Comparison of ENCODE assay signal across 8 mouse cellular contexts in genomic region chr9:4376640-4377120, GRCm38 (mm10). TPM values are rescaled to one million over a fixed set of nuclear protein-coding genes. Genes with fewer than 3 reads are reported as not detected.
DNase-seq lines count a peak whose midpoint lies in the region; ATAC-seq and TF ChIP-seq lines count a peak whose summit lies in the region.

No protein-coding gene starts in this region.

- peak overlapping the region; percentile 86 for H3K4me2 ChIP-seq in heart, embryonic 13.5 days
- H3K4me2 ChIP-seq in forebrain, embryonic 15.5 days (replicated peaks) = peak overlapping the region; percentile 65
- peak overlapping the region; percentile 81 for H3K4me2 ChIP-seq in liver, embryonic 14.5 days (ENCODE audit: low read depth)
- peak overlapping the region; percentile 62 for H3K4me2 ChIP-seq in stomach, embryonic 15.5 days

- H3K27me3 ChIP-seq in heart, embryonic 13.5 days (replicated peaks) = no peaks in the 10 kb centered on the region
- H3K27me3 ChIP-seq in MEL (ENCODE audit: control insufficient read depth in 1 of 2, insufficient read depth in 2 of 2, low read length in 2 of 2) = no peaks in the 10 kb centered on the region
- H3K27me3 ChIP-seq in forebrain, embryonic 15.5 days = no peaks in the 10 kb centered on the region
- H3K27me3 ChIP-seq in liver, embryonic 14.5 days (ENCODE audit: control insufficient read depth, insufficient read depth, low read length) = no peaks in the 10 kb centered on the region
- H3K27me3 ChIP-seq in stomach, embryonic 15.5 days (replicated peaks) = no peaks in the 10 kb centered on the region

- TF ChIP-seq EP300 in MEL (IDR thresholded peaks at IDR 0.05; ENCODE audit: low read depth in 1 of 2, low read length in 2 of 2) = no peak
- TF ChIP-seq EP300 in liver, embryonic 14.5 days (IDR thresholded peaks at IDR 0.05; ENCODE audit: low read depth) = no peak

- H3K79me2 ChIP-seq in MEL (ENCODE audit: control insufficient read depth, insufficient read depth, low read length, poor library complexity) = peaks cover 9% of the 10 kb centered on the region

- peak; percentile 3; the same call in 1 of the 2 replicates for ATAC-seq in heart, embryonic 13.5 days (ENCODE audit: extremely low read depth, insufficient number of reproducible peaks, low FRiP score, low TSS enrichment)
- ATAC-seq in forebrain, embryonic 15.5 days (replicated peaks) = no peak
- ATAC-seq in liver, embryonic 14.5 days (ENCODE audit: insufficient read depth) = peak; percentile 50
- ATAC-seq in stomach, embryonic 15.5 days (ENCODE audit: insufficient read depth, low FRiP score, low read depth) = no peak; the same call in 1 of the 2 replicates
- no peak; the same call in 1 of the 2 replicates for ATAC-seq in granulocyte monocyte progenitor cell, adult 5-6 weeks (replicated peaks; ENCODE audit: poor library complexity, severe bottlenecking)

- TF ChIP-seq CTCF in MEL (IDR thresholded peaks at IDR 0.05 in 2 of 3, conservative IDR thresholded peaks at IDR 0.05 in 1 of 3; ENCODE audit: control insufficient read depth in 1 of 3, insufficient read depth in 1 of 3, low read depth in 2 of 3, low read length in 3 of 3, poor library complexity in 1 of 3, severe bottlenecking in 1 of 3) = no peak
- no peak for TF ChIP-seq CTCF in liver, embryonic 14.5 days (IDR thresholded peaks at IDR 0.05; ENCODE audit: low read depth)

- H3K9me3 ChIP-seq in heart, embryonic 13.5 days = no peaks in the 10 kb centered on the region
- H3K9me3 ChIP-seq in MEL (replicated peaks; ENCODE audit: insufficient read depth, low read length) = no peaks in the 10 kb centered on the region
- no peaks in the 10 kb centered on the region for H3K9me3 ChIP-seq in forebrain, embryonic 15.5 days
- no peaks in the 10 kb centered on the region for H3K9me3 ChIP-seq in liver, embryonic 14.5 days (ENCODE audit: control insufficient read depth, low read length)
- H3K9me3 ChIP-seq in stomach, embryonic 15.5 days = no peaks in the 10 kb centered on the region

- H3K36me3 ChIP-seq in heart, embryonic 13.5 days = peaks cover 7% of the 10 kb centered on the region
- H3K36me3 ChIP-seq in MEL (ENCODE audit: control insufficient read depth in 1 of 2, insufficient read depth in 2 of 2, low read length in 2 of 2) = peaks cover 0 to 21% of the 10 kb centered on the region in 2 experiments; a peak in 3 of 4 replicates
- H3K36me3 ChIP-seq in forebrain, embryonic 15.5 days = no peaks in the 10 kb centered on the region
- no peaks in the 10 kb centered on the region for H3K36me3 ChIP-seq in liver, embryonic 14.5 days (replicated peaks; ENCODE audit: control insufficient read depth, insufficient read depth, low read depth)
- H3K36me3 ChIP-seq in stomach, embryonic 15.5 days = no peaks in the 10 kb centered on the region

- no peak for TF ChIP-seq RAD21 in MEL (IDR thresholded peaks at IDR 0.05; ENCODE audit: low read depth, low read length)

- peak overlapping the region; percentile 89 for H3K4me3 ChIP-seq in heart, embryonic 13.5 days
- H3K4me3 ChIP-seq in MEL (ENCODE audit: control insufficient read depth in 1 of 2, insufficient read depth in 1 of 2, low read depth in 2 of 2, low read length in 2 of 2) = peak overlapping the region; percentile 74 to 83
- H3K4me3 ChIP-seq in forebrain, embryonic 15.5 days = peak overlapping the region; percentile 85
- peak overlapping the region; percentile 83 to 88 for H3K4me3 ChIP-seq in liver, embryonic 14.5 days (ENCODE audit: insufficient read depth in 1 of 2, low read depth in 2 of 2, low read length in 2 of 2)
- peak overlapping the region; percentile 69 for H3K4me3 ChIP-seq in stomach, embryonic 15.5 days (replicated peaks)

- TF ChIP-seq POLR2A in MEL (IDR thresholded peaks at IDR 0.05; ENCODE audit: control insufficient read depth in 1 of 2, insufficient read depth in 1 of 2, low read depth in 1 of 2, low read length in 2 of 2, poor library complexity in 1 of 2) = 0 out of 4 replicates have a peak, but pooled peaks of 1 of the 2 experiments have one; percentile 3

- no peak for DNase-seq in heart, adult 9 months (ENCODE audit: low spot score in 2 of 2)
- no peak for DNase-seq in MEL (ENCODE audit: low read depth, low spot score)
- DNase-seq in liver, embryonic 14.5 days (ENCODE audit: low read depth in 3 of 3, low spot score in 3 of 3) = peak in 2 of 3 experiments; percentile 0 to 3
- DNase-seq in urinary bladder, postnatal 25 days (ENCODE audit: low spot score) = no peak

- H3K27ac ChIP-seq in heart, embryonic 13.5 days (replicated peaks) = peak overlapping the region; percentile 79
- H3K27ac ChIP-seq in MEL (ENCODE audit: control insufficient read depth, low read depth, low read length) = peak overlapping the region; percentile 35
- peak overlapping the region; percentile 68 for H3K27ac ChIP-seq in forebrain, embryonic 15.5 days (replicated peaks)
- no peak overlapping the region for H3K27ac ChIP-seq in liver, embryonic 14.5 days
- H3K27ac ChIP-seq in stomach, embryonic 15.5 days = peak overlapping the region; percentile 23

- peak overlapping the region; percentile 89 for H3K9ac ChIP-seq in heart, embryonic 13.5 days
- peak overlapping the region; percentile 72 for H3K9ac ChIP-seq in MEL (ENCODE audit: control insufficient read depth, low read depth, low read length, poor library complexity, severe bottlenecking)
- peak overlapping the region; percentile 72 for H3K9ac ChIP-seq in forebrain, embryonic 15.5 days (replicated peaks)
- peak overlapping the region; percentile 69 for H3K9ac ChIP-seq in liver, embryonic 14.5 days (replicated peaks)
- peak overlapping the region; percentile 58 for H3K9ac ChIP-seq in stomach, embryonic 15.5 days

- WGBS in heart, embryonic 13.5 days = under 1% methylated on average over 15 of the region's 15 CpGs
- under 1% methylated on average over 15 of the region's 15 CpGs for WGBS in forebrain, embryonic 15.5 days
- WGBS in liver, embryonic 14.5 days (ENCODE audit: insufficient replicate concordance) = under 1% methylated on average over 15 of the region's 15 CpGs
- WGBS in stomach, embryonic 15.5 days = under 1% methylated on average over 15 of the region's 15 CpGs

- peaks cover 23% of the 10 kb centered on the region for H3K4me1 ChIP-seq in heart, embryonic 13.5 days
- H3K4me1 ChIP-seq in MEL (ENCODE audit: control insufficient read depth in 1 of 2, insufficient read depth in 2 of 2, low read length in 2 of 2) = peaks cover 4 to 7% of the 10 kb centered on the region in 2 experiments
- H3K4me1 ChIP-seq in forebrain, embryonic 15.5 days = peaks cover 22% of the 10 kb centered on the region
- peaks cover 0 to 3% of the 10 kb centered on the region in 2 experiments; a peak in 1 of 4 replicates for H3K4me1 ChIP-seq in liver, embryonic 14.5 days (replicated peaks; ENCODE audit: control insufficient read depth in 2 of 2, insufficient read depth in 2 of 2, low read length in 1 of 2)
- H3K4me1 ChIP-seq in stomach, embryonic 15.5 days = 0 out of 2 replicates have a peak, but pooled peaks cover 3% of the 10 kb centered on the region

TF ChIP-seq in MEL, 35 proteins besides CTCF, POLR2A, EP300 and RAD21:
- TF ChIP-seq GATA1 (IDR thresholded peaks at IDR 0.05; ENCODE audit: low read depth, low read length) (no peak), CHD2 (IDR thresholded peaks at IDR 0.05; ENCODE audit: low read length) (no peak), UBTF (IDR thresholded peaks at IDR 0.05; ENCODE audit: borderline replicate concordance, insufficient read depth, low read depth, low read length) (no peak), MAFK (IDR thresholded peaks at IDR 0.05; ENCODE audit: borderline replicate concordance, low read depth, low read length) (no peak), MAZ (IDR thresholded peaks at IDR 0.05; ENCODE audit: low read depth, low read length) (no peak), ETS1 (IDR thresholded peaks at IDR 0.05; ENCODE audit: low read depth, low read length) (no peak), SMC3 (IDR thresholded peaks at IDR 0.05; ENCODE audit: low read depth, low read length) (no peak)

RNA-seq across cellular contexts. Expression of gene Msantd4, which starts 0.3 kb away (rescaled TPM):
- 29.7 and 30.7 TPM in 2 replicates for polyA plus RNA-seq in heart, embryonic 13.5 days (2015; fragmentation: Nextera tagmentation; extraction: Ambion mirVana)
- 29.4 and 35.2 TPM in 2 replicates for total RNA-seq in MEL (2012; rRNA removed)
- polyA plus RNA-seq in MEL (2012; ENCODE audit: insufficient read depth in 1 of 2, insufficient read length in 2 of 2, low read depth in 1 of 2, low replicate concordance in 2 of 2, missing spikeins in 1 of 2) = 10 to 100 TPM in 1 of 2 experiments, not detected in 1; 30.4 TPM
- polyA plus RNA-seq in forebrain, embryonic 15.5 days (2015; fragmentation: Nextera tagmentation; extraction: Ambion mirVana) = 61.2 and 63.8 TPM in 2 replicates
- polyA plus RNA-seq in liver, embryonic 14.5 days (2012; rRNA removed) = 2.5 and 4.6 TPM in 2 replicates
- polyA plus RNA-seq in liver, embryonic 14.5 days (2014; fragmentation: Nextera tagmentation; extraction: Ambion mirVana) = 8.2 TPM in 2 replicates
- polyA plus RNA-seq in stomach, embryonic 15.5 days (2015; fragmentation: Nextera tagmentation; extraction: Ambion mirVana) = 35.7 and 36.8 TPM in 2 replicates
- 11.5 and 16.1 TPM in 2 replicates for total RNA-seq in granulocyte monocyte progenitor cell, adult 5-6 weeks (2014; fragmentation: Nextera tagmentation)
- total RNA-seq in granulocyte monocyte progenitor cell, adult 5-6 weeks (2017) = 27.0 and 33.5 TPM in 2 replicates

Comparison
In these comparisons a context has a peak if more than half of its experiments do, and no peak if none do; other contexts are left out.
1. ATAC-seq: peak in heart, embryonic 13.5 days (single experiment) and liver, embryonic 14.5 days (single experiment); none in forebrain, embryonic 15.5 days (single experiment), stomach, embryonic 15.5 days (single experiment) and granulocyte monocyte progenitor cell, adult 5-6 weeks (single experiment).
2. DNase-seq: peak in liver, embryonic 14.5 days (2 of 3); none in heart, adult 9 months (0 of 2), MEL (single experiment) and urinary bladder, postnatal 25 days (single experiment).
3. Peak in every context shown above with its lines, with median percentiles within 50 percentile points of each other: H3K4me2 ChIP-seq, H3K4me3 ChIP-seq and H3K9ac ChIP-seq.